Mouse (Mus musculus) spleen, postnatal 36 days (tissue): ENCODE results near the gene Crat.

Source experiments
- DNase-seq, 2 experiments: peaks; one replicate each; pipeline ENCODE4 v3.0.0; 2022; ENCODE audit warnings: low spot score in 2 of 2, mixed read lengths in 1 of 2

Crat gene

GRCm38 (mm10) chr2:30372726-30373125 lies 42.9 kb downstream of the Crat start:
- DNase-seq = no peak

GRCm38 (mm10) chr2:30371544-30371943 lies 44.1 kb downstream of the Crat start:
- no peak for DNase-seq

GRCm38 (mm10) chr2:30366203-30366602 lies 49.4 kb downstream of the Crat start:
- DNase-seq = no peak

- no peak for DNase-seq
These were observed 50.1 kb downstream of the Crat start for GRCm38 (mm10) chr2:30365281-30366069.

GRCm38 (mm10) chr2:30363773-30364650 lies 51.6 kb downstream of the Crat start, which contains the start of gene Miga2:
Gene Miga2 (plus strand): TSS chr2:30364233.
- DNase-seq = peak; percentile 99

GRCm38 (mm10) chr2:30362865-30363264 lies 52.7 kb downstream of the Crat start:
- DNase-seq = no peak

- no peak for DNase-seq
These were observed 55.0 kb downstream of the Crat start for GRCm38 (mm10) chr2:30360626-30361025.

GRCm38 (mm10) chr2:30358533-30359531 lies 56.8 kb downstream of the Crat start, which contains the start of gene Sh3glb2:
Gene Sh3glb2 (minus strand): TSS chr2:30359337.
- peak; percentile 82 to 85 for DNase-seq

- no peak for DNase-seq
These were observed 57.8 kb downstream of the Crat start for GRCm38 (mm10) chr2:30357552-30358510.

GRCm38 (mm10) chr2:30356906-30357305 lies 58.7 kb downstream of the Crat start:
- DNase-seq = no peak

GRCm38 (mm10) chr2:30356266-30356665 lies 59.3 kb downstream of the Crat start:
- no peak for DNase-seq

GRCm38 (mm10) chr2:30355861-30356260 lies 59.8 kb downstream of the Crat start:
- DNase-seq = no peak

- no peak for DNase-seq
These were observed 64.5 kb downstream of the Crat start for GRCm38 (mm10) chr2:30351149-30351548.
